Mouse (Mus musculus): ENCODE measurements at regions not wholly inside any gene's neighbourhood (a gene's known extent, or its start where the extent isn't known, plus 50 kb on each side); places are given as distances from the start of the nearest gene placed in this dataset.
"Not testable (repeated sequence)": the region's sequence is repeated elsewhere in the genome, so short reads cannot be mapped to it uniquely, and the experiment has no call there.

GRCm38 (mm10) chr10:99320797-99321196 is 57.8 kb downstream of the Dusp6 start:
- no peak for DNase-seq (ENCODE audit: low spot score)

GRCm38 (mm10) chr10:99323358-99323757 is 60.3 kb downstream of the Dusp6 start:
- no peak for DNase-seq (ENCODE audit: low spot score)

GRCm38 (mm10) chr10:99327501-99327900 is 64.5 kb downstream of the Dusp6 start:
- DNase-seq (ENCODE audit: low spot score) = no peak

GRCm38 (mm10) chr10:99328568-99328967 is 65.5 kb downstream of the Dusp6 start:
- no peak for DNase-seq (ENCODE audit: low spot score)

GRCm38 (mm10) chr10:99329469-99329868 is 66.4 kb downstream of the Dusp6 start:
- no peak for DNase-seq (ENCODE audit: low spot score)

- DNase-seq (ENCODE audit: low spot score) = peak; percentile 47
These were observed 67.5 kb downstream of the Dusp6 start for GRCm38 (mm10) chr10:99330519-99330918.

- no peak for DNase-seq (ENCODE audit: low spot score)
These were observed 68.8 kb downstream of the Dusp6 start for GRCm38 (mm10) chr10:99331876-99332275.

- no peak for DNase-seq (ENCODE audit: low spot score)
These were observed 70.8 kb downstream of the Dusp6 start for GRCm38 (mm10) chr10:99333831-99334230.

- no peak for DNase-seq (ENCODE audit: low spot score)
These were observed 73.1 kb downstream of the Dusp6 start for GRCm38 (mm10) chr10:99336091-99336490.

- DNase-seq (ENCODE audit: low spot score) = not testable (repeated sequence)
These were observed 75.8 kb downstream of the Dusp6 start for GRCm38 (mm10) chr10:99338790-99339189.

GRCm38 (mm10) chr10:99339291-99339912 is 76.4 kb downstream of the Dusp6 start:
- DNase-seq (ENCODE audit: low spot score) = not testable (repeated sequence)

GRCm38 (mm10) chr10:99340057-99340456 is 77.0 kb downstream of the Dusp6 start:
- DNase-seq (ENCODE audit: low spot score) = not testable (repeated sequence)

- peak; percentile 8 for DNase-seq (ENCODE audit: low spot score)
These were observed 86.2 kb downstream of the Dusp6 start for GRCm38 (mm10) chr10:99349125-99349716.

GRCm38 (mm10) chr10:99353541-99354292 is 90.7 kb downstream of the Dusp6 start:
- DNase-seq (ENCODE audit: low spot score) = peak; percentile 46

GRCm38 (mm10) chr10:99354352-99354751 is 91.3 kb downstream of the Dusp6 start:
- no peak for DNase-seq (ENCODE audit: low spot score)

GRCm38 (mm10) chr10:99355303-99355702 is 92.3 kb downstream of the Dusp6 start:
- no peak for DNase-seq (ENCODE audit: low spot score)

GRCm38 (mm10) chr10:99356221-99356620 is 93.2 kb downstream of the Dusp6 start:
- DNase-seq (ENCODE audit: low spot score) = no peak

- DNase-seq (ENCODE audit: low spot score) = no peak
These were observed 93.9 kb downstream of the Dusp6 start for GRCm38 (mm10) chr10:99356883-99357282.

GRCm38 (mm10) chr10:99357347-99357746 is 94.3 kb downstream of the Dusp6 start:
- no peak for DNase-seq (ENCODE audit: low spot score)

GRCm38 (mm10) chr10:99358256-99358655 is 95.2 kb downstream of the Dusp6 start:
- DNase-seq (ENCODE audit: low spot score) = no peak

- peak; percentile 52 for DNase-seq (ENCODE audit: low spot score)
These were observed 96.4 kb downstream of the Dusp6 start for GRCm38 (mm10) chr10:99359439-99359866.

GRCm38 (mm10) chr10:99360601-99361000 is 97.6 kb downstream of the Dusp6 start:
- DNase-seq (ENCODE audit: low spot score) = not testable (repeated sequence)

- DNase-seq (ENCODE audit: low spot score) = no peak
These were observed 103.1 kb downstream of the Dusp6 start for GRCm38 (mm10) chr10:99366162-99366561.

Data from embryo, embryonic 10 days (tissue).